Mouse (Mus musculus): ENCODE results near the gene Trub1. TPM values are rescaled to one million over a fixed set of nuclear protein-coding genes. Genes with fewer than 3 reads are reported as not detected.

Gene Trub1
- polyA plus RNA-seq, 1 experiment from 2014 or later, result 24.8 TPM

GRCm38 (mm10) chr19:57523363-57523762 lies 70.7 kb downstream of the Trub1 start:
- no peak overlapping the region for H3K9ac ChIP-seq (ENCODE audit: low read depth, low read length)
- H3K4me1 ChIP-seq (replicated peaks; ENCODE audit: insufficient read depth, low read length), result no peaks in the 10 kb centered on the region
- no peaks in the 10 kb centered on the region for H3K36me3 ChIP-seq (ENCODE audit: insufficient read depth, low read length)
- H3K27ac ChIP-seq, result no peak overlapping the region
- no peaks in the 10 kb centered on the region for H3K27me3 ChIP-seq (ENCODE audit: insufficient read depth, low read length)
- no peak overlapping the region for H3K4me2 ChIP-seq (ENCODE audit: low read length)
- 54% methylated on average over 17 of the region's 17 CpGs for WGBS
- ATAC-seq (replicated peaks; ENCODE audit: low FRiP score, low read depth), result no peak
- peak; percentile 24 for DNase-seq (ENCODE audit: low spot score)
- TF ChIP-seq CTCF (IDR thresholded peaks at IDR 0.05; ENCODE audit: low read depth), result no peak
- no peaks in the 10 kb centered on the region for H3K9me3 ChIP-seq (replicated peaks; ENCODE audit: low read length)
- H3K4me3 ChIP-seq (replicated peaks; ENCODE audit: low read depth, low read length), result no peak overlapping the region

DNA sequence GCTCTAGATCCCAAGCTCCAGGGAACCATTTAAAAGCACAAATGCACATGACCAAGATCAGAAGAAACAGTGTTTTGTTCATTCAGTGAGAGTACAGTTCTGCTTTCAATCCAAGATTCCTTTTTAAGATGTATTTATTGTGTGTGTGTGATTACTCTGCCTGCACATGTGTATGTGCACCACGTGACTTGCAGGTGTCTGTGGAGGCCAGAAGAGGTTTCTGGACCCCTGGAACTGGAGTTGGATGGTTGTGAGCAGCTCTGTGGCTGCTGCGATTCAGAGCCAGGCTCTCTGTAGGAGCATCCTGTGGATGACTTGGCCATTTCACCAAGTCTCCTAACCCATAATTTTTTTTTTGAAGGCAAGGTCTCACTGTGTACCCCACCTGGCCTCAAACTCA lies 73.0 kb downstream of the Trub1 start:
- Histone ChIP-seq H3K27me3 (ENCODE audit: insufficient read depth, low read length) (no peaks in the 10 kb centered on the region), H3K4me2 (ENCODE audit: low read length) (no peak overlapping the region), H3K36me3 (ENCODE audit: insufficient read depth, low read length) (no peaks in the 10 kb centered on the region), H3K4me1 (replicated peaks; ENCODE audit: insufficient read depth, low read length) (no peaks in the 10 kb centered on the region), H3K9me3 (replicated peaks; ENCODE audit: low read length) (no peaks in the 10 kb centered on the region), H3K27ac (no peak overlapping the region), H3K4me3 (replicated peaks; ENCODE audit: low read depth, low read length) (no peak overlapping the region), H3K9ac (ENCODE audit: low read depth, low read length) (no peak overlapping the region)
- no peak for DNase-seq (ENCODE audit: low spot score)
- 76% methylated on average over 2 of the region's 2 CpGs for WGBS
- TF ChIP-seq CTCF (IDR thresholded peaks at IDR 0.05; ENCODE audit: low read depth), result no peak
- ATAC-seq (replicated peaks; ENCODE audit: low FRiP score, low read depth), result no peak

GRCm38 (mm10) chr19:57530212-57530611 lies 77.5 kb downstream of the Trub1 start:
- no peak overlapping the region for H3K4me2 ChIP-seq (ENCODE audit: low read length)
- no peak overlapping the region for H3K9ac ChIP-seq (ENCODE audit: low read depth, low read length)
- 84% methylated on average over 4 of the region's 4 CpGs for WGBS
- ATAC-seq (replicated peaks; ENCODE audit: low FRiP score, low read depth) (no peak), DNase-seq (ENCODE audit: low spot score) (no peak)
- no peaks in the 10 kb centered on the region for H3K4me1 ChIP-seq (replicated peaks; ENCODE audit: insufficient read depth, low read length)
- H3K27ac ChIP-seq, result no peak overlapping the region
- H3K27me3 ChIP-seq (ENCODE audit: insufficient read depth, low read length), result no peaks in the 10 kb centered on the region
- no peak for TF ChIP-seq CTCF (IDR thresholded peaks at IDR 0.05; ENCODE audit: low read depth)
- H3K9me3 ChIP-seq (replicated peaks; ENCODE audit: low read length), result no peaks in the 10 kb centered on the region
- H3K36me3 ChIP-seq (ENCODE audit: insufficient read depth, low read length), result no peaks in the 10 kb centered on the region
- H3K4me3 ChIP-seq (replicated peaks; ENCODE audit: low read depth, low read length), result no peak overlapping the region

DNA sequence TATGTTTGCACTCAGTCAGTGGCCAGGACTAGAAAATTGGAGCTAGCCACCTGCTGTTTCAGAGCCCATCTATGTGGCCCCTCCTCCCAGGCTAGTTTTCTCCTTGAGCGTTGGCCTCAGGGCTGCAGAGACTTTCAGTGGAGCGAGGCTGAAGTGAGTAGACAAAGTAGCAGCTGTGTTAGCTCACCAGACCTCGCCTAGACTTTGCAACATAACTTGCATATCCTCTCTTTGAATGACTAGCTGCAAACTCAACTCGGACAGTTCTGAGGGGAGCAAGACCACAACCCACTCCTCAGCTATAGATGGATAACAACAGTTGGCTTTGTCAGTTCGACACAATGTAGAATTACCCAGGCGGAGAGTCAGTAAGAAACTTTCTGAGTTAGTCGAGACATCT lies 81.5 kb downstream of the Trub1 start:
- peak; percentile 53 for DNase-seq (ENCODE audit: low spot score)
- Histone ChIP-seq H3K4me1 (replicated peaks; ENCODE audit: insufficient read depth, low read length) (no peaks in the 10 kb centered on the region), H3K27me3 (ENCODE audit: insufficient read depth, low read length) (no peaks in the 10 kb centered on the region), H3K9ac (ENCODE audit: low read depth, low read length) (no peak overlapping the region), H3K27ac (no peak overlapping the region), H3K4me3 (replicated peaks; ENCODE audit: low read depth, low read length) (no peak overlapping the region), H3K4me2 (ENCODE audit: low read length) (no peak overlapping the region), H3K36me3 (ENCODE audit: insufficient read depth, low read length) (no peaks in the 10 kb centered on the region), H3K9me3 (replicated peaks; ENCODE audit: low read length) (no peaks in the 10 kb centered on the region)
- 60% methylated on average over 7 of the region's 7 CpGs for WGBS
- TF ChIP-seq CTCF (IDR thresholded peaks at IDR 0.05; ENCODE audit: low read depth), result no peak
- ATAC-seq (replicated peaks; ENCODE audit: low FRiP score, low read depth), result no peak

- no peak overlapping the region for H3K4me2 ChIP-seq (ENCODE audit: low read length)
- no peak overlapping the region for H3K4me3 ChIP-seq (replicated peaks; ENCODE audit: low read depth, low read length)
- no peak for DNase-seq (ENCODE audit: low spot score)
- H3K4me1 ChIP-seq (replicated peaks; ENCODE audit: insufficient read depth, low read length), result no peaks in the 10 kb centered on the region
- TF ChIP-seq CTCF (IDR thresholded peaks at IDR 0.05; ENCODE audit: low read depth), result no peak
- H3K36me3 ChIP-seq (ENCODE audit: insufficient read depth, low read length), result no peaks in the 10 kb centered on the region
- no peaks in the 10 kb centered on the region for H3K27me3 ChIP-seq (ENCODE audit: insufficient read depth, low read length)
- ATAC-seq (replicated peaks; ENCODE audit: low FRiP score, low read depth), result no peak
- H3K9ac ChIP-seq (ENCODE audit: low read depth, low read length), result no peak overlapping the region
- H3K27ac ChIP-seq, result no peak overlapping the region
- WGBS, result 44% methylated on average over 5 of the region's 5 CpGs
- no peaks in the 10 kb centered on the region for H3K9me3 ChIP-seq (replicated peaks; ENCODE audit: low read length)
Observed at GRCm38 (mm10) chr19:57536512-57536911, 83.8 kb downstream of the Trub1 start.

- no peaks in the 10 kb centered on the region for H3K4me1 ChIP-seq (replicated peaks; ENCODE audit: insufficient read depth, low read length)
- no peaks in the 10 kb centered on the region for H3K27me3 ChIP-seq (ENCODE audit: insufficient read depth, low read length)
- H3K9me3 ChIP-seq (replicated peaks; ENCODE audit: low read length), result no peaks in the 10 kb centered on the region
- no peak for DNase-seq (ENCODE audit: low spot score)
- H3K4me3 ChIP-seq (replicated peaks; ENCODE audit: low read depth, low read length), result no peak overlapping the region
- H3K9ac ChIP-seq (ENCODE audit: low read depth, low read length), result no peak overlapping the region
- no peaks in the 10 kb centered on the region for H3K36me3 ChIP-seq (ENCODE audit: insufficient read depth, low read length)
- no peak overlapping the region for H3K27ac ChIP-seq
- peak; percentile 66; the same call in 1 of the 2 replicates for ATAC-seq (replicated peaks; ENCODE audit: low FRiP score, low read depth)
- TF ChIP-seq CTCF (IDR thresholded peaks at IDR 0.05; ENCODE audit: low read depth), result no peak
- 76% methylated on average over 7 of the region's 7 CpGs for WGBS
- no peak overlapping the region for H3K4me2 ChIP-seq (ENCODE audit: low read length)
Observed at GRCm38 (mm10) chr19:57537510-57538182, 84.9 kb downstream of the Trub1 start.

DNA sequence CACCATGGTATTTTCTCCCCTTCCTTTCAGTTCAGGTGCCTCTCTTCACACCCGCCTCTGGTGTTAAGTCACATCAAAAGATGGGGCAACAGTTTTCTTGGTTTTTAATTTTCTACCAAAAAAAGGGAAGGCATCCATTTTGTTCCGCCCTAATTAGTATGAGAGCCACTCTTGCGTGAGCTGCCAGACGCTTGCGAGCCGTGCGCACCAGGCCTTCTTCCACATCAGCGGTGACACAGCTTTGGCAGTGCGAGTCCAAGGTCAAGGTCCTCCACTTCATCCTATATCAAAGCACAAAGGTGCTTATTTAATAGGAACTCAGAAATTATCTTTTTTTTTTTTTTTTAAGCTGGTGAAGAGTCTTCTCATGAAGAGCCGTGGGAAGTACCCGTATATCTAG lies 87.4 kb downstream of the Trub1 start:
- 83% methylated on average over 11 of the region's 11 CpGs for WGBS
- Histone ChIP-seq H3K4me2 (ENCODE audit: low read length) (no peak overlapping the region), H3K9me3 (replicated peaks; ENCODE audit: low read length) (no peaks in the 10 kb centered on the region), H3K9ac (ENCODE audit: low read depth, low read length) (no peak overlapping the region), H3K4me3 (replicated peaks; ENCODE audit: low read depth, low read length) (no peak overlapping the region), H3K27ac (no peak overlapping the region), H3K27me3 (ENCODE audit: insufficient read depth, low read length) (no peaks in the 10 kb centered on the region), H3K4me1 (replicated peaks; ENCODE audit: insufficient read depth, low read length) (no peaks in the 10 kb centered on the region), H3K36me3 (ENCODE audit: insufficient read depth, low read length) (no peaks in the 10 kb centered on the region)
- ATAC-seq (replicated peaks; ENCODE audit: low FRiP score, low read depth) (no peak), DNase-seq (ENCODE audit: low spot score) (no peak)
- no peak for TF ChIP-seq CTCF (IDR thresholded peaks at IDR 0.05; ENCODE audit: low read depth)

Other genes with a start within 250 kb of the Trub1 start
- gene Ablim1, start 138.0 kb upstream of the Trub1 start, polyA plus RNA-seq (2015; fragmentation: Nextera tagmentation; extraction: Ambion mirVana), result 40.5 and 41.2 TPM in 2 replicates
- gene Fam160b1, start 92.2 kb upstream of the Trub1 start, polyA plus RNA-seq (2015; fragmentation: Nextera tagmentation; extraction: Ambion mirVana), result 12.6 and 12.8 TPM in 2 replicates
- gene Atrnl1, start 158.1 kb downstream of the Trub1 start, polyA plus RNA-seq (2015; fragmentation: Nextera tagmentation; extraction: Ambion mirVana), result 8.1 and 8.5 TPM in 2 replicates

All from kidney, postnatal 0 days (tissue).